Mouse (Mus musculus): ENCODE measurements around the gene Gm4303. TPM values are rescaled to one million over a fixed set of nuclear protein-coding genes. Genes with fewer than 3 reads are reported as not detected.

Gene Gm4303
- polyA plus RNA-seq, 1 experiment from 2014 or later, result not detected

Other genes with a start within 250 kb of the Gm4303 start
- not detected in 2 replicates for gene Gm4301, start 10.3 kb upstream of the Gm4303 start, polyA plus RNA-seq (2014; fragmentation: Nextera tagmentation; extraction: Ambion mirVana)
- not detected in 2 replicates for gene Gm4302, start 5.1 kb upstream of the Gm4303 start, polyA plus RNA-seq (2014; fragmentation: Nextera tagmentation; extraction: Ambion mirVana)
- gene Gm4305, start 5.1 kb downstream of the Gm4303 start, polyA plus RNA-seq (2014; fragmentation: Nextera tagmentation; extraction: Ambion mirVana), result not detected in 2 replicates
- gene Gm4307, start 15.4 kb downstream of the Gm4303 start, polyA plus RNA-seq (2014; fragmentation: Nextera tagmentation; extraction: Ambion mirVana), result not detected in 2 replicates
- gene Gm4312, start 36.6 kb downstream of the Gm4303 start, polyA plus RNA-seq (2014; fragmentation: Nextera tagmentation; extraction: Ambion mirVana), result not detected in 2 replicates
- gene Tmtc3, start 141.4 kb downstream of the Gm4303 start, polyA plus RNA-seq (2014; fragmentation: Nextera tagmentation; extraction: Ambion mirVana), result 26.7 and 30.4 TPM in 2 replicates
- 6.1 and 8.0 TPM in 2 replicates for gene Cep290, start 141.6 kb downstream of the Gm4303 start, polyA plus RNA-seq (2014; fragmentation: Nextera tagmentation; extraction: Ambion mirVana)
- 9.2 and 9.4 TPM in 2 replicates for gene 4930430F08Rik, start 244.5 kb downstream of the Gm4303 start, polyA plus RNA-seq (2014; fragmentation: Nextera tagmentation; extraction: Ambion mirVana)
- not detected in 2 replicates for gene 1700017N19Rik, start 244.5 kb downstream of the Gm4303 start, polyA plus RNA-seq (2014; fragmentation: Nextera tagmentation; extraction: Ambion mirVana)